In genomic region chr5:117245170-117245569, GRCm38 (mm10) we compare ENCODE assay signal across 27 mouse cellular contexts. TPM values are rescaled to one million over a fixed set of nuclear protein-coding genes. Genes with fewer than 3 reads are reported as not detected.
DNase-seq lines count a peak whose midpoint lies in the region; ATAC-seq and TF ChIP-seq lines count a peak whose summit lies in the region.
"Had no signal": no experiment of that assay in that cellular context is flagged by ENCODE, and none has a peak within 500 bp of the region (broad histone marks: within the 10 kb centered on the region; RNA-seq: fewer than 3 reads in every experiment).

No protein-coding gene starts in this region.

- H3K79me2 ChIP-seq in liver, adult 2 months (ENCODE audit: control insufficient read depth, insufficient read depth, low read length) = no peaks in the 10 kb centered on the region

- TF ChIP-seq EP300 in stomach, postnatal 0 days (optimal IDR thresholded peaks at IDR 0.05) = no peak

- intact Hi-C loops in left cerebral cortex, postnatal 25 days (cut with DNase I) = no loop called here

- TF ChIP-seq CTCF in liver, adult 2 months (IDR thresholded peaks at IDR 0.05; ENCODE audit: low read depth, low read length) = no peak
- TF ChIP-seq CTCF in G1E (IDR thresholded peaks at IDR 0.05; ENCODE audit: low read depth, low read length) = no peak
- TF ChIP-seq CTCF in stomach, postnatal 0 days (IDR thresholded peaks at IDR 0.05; ENCODE audit: low read depth) = no peak

- 58% methylated on average over 8 of the region's 8 CpGs for WGBS in liver, adult 2 months
- 71% methylated on average over 8 of the region's 8 CpGs for WGBS in liver, embryonic 12.5 days (ENCODE audit: insufficient replicate concordance)
- 78% methylated on average over 8 of the region's 8 CpGs for WGBS in embryonic facial prominence, embryonic 10.5 days
- 76% methylated on average over 8 of the region's 8 CpGs for WGBS in stomach, postnatal 0 days

- H3K36me3 ChIP-seq in liver, adult 2 months (ENCODE audit: control insufficient read depth, insufficient read depth, low read length) = peaks cover 26% of the 10 kb centered on the region; the same call in 1 of the 2 replicates
- peaks cover 94% of the 10 kb centered on the region for H3K36me3 ChIP-seq in liver, embryonic 12.5 days
- H3K36me3 ChIP-seq in G1E (replicated peaks) = peaks cover 97% of the 10 kb centered on the region
- no peaks in the 10 kb centered on the region for H3K36me3 ChIP-seq in embryonic facial prominence, embryonic 10.5 days (replicated peaks)
- no peaks in the 10 kb centered on the region; the same call in 1 of the 2 replicates for H3K36me3 ChIP-seq in stomach, postnatal 0 days (ENCODE audit: control insufficient read depth, insufficient read depth, low read length)
- H3K36me3 ChIP-seq: embryonic facial prominence, embryonic 13.5 days; forebrain, embryonic 12.5 days; forebrain, embryonic 15.5 days; heart, embryonic 10.5 days had no signal

- no peak overlapping the region for H3K4me2 ChIP-seq in liver, embryonic 12.5 days
- no peak overlapping the region for H3K4me2 ChIP-seq in stomach, postnatal 0 days (replicated peaks; ENCODE audit: low read depth)
- H3K4me2 ChIP-seq: embryonic facial prominence, embryonic 13.5 days; forebrain, embryonic 12.5 days; forebrain, embryonic 15.5 days; heart, embryonic 13.5 days; hindbrain, embryonic 14.5 days had no signal

- DNase-seq in liver, adult 2 months (ENCODE audit: extremely low read depth, low read depth, low spot score) = peak; percentile 10
- peak; percentile 27 for DNase-seq in G1E (ENCODE audit: low spot score)
- peak; percentile 22 for DNase-seq in embryonic facial prominence, embryonic 10.5 days (ENCODE audit: low spot score)
- DNase-seq in stomach, postnatal 0 days (ENCODE audit: low spot score) = no peak
- no peak for DNase-seq in B cell, adult 2 months
- DNase-seq in left cerebral cortex, postnatal 25 days (ENCODE audit: low spot score in 2 of 2) = no peak
- DNase-seq: adrenal gland, postnatal 10 days; adrenal gland, postnatal 36 days; cerebellum, adult 18-20 months; cerebellum, adult 9-10 months; cerebellum, postnatal 14 days; gastrocnemius, postnatal 10 days; gastrocnemius, postnatal 36 days; heart, adult 2 months; heart, postnatal 14 days; heart, postnatal 4 days had no signal

- no peak for ATAC-seq in liver, embryonic 12.5 days
- ATAC-seq in G1E (ENCODE audit: extremely low read depth, insufficient number of reproducible peaks, low FRiP score, poor library complexity, severe bottlenecking) = peak; percentile 16; the same call in 1 of the 2 replicates
- peak; percentile 26; the same call in 1 of the 2 replicates for ATAC-seq in stomach, postnatal 0 days (ENCODE audit: low FRiP score, low TSS enrichment)
- ATAC-seq: CD4-positive, CD25-positive, alpha-beta regulatory T cell, adult 4 months; forebrain, embryonic 15.5 days; hindbrain, postnatal 0 days; Patski had no signal

- TF ChIP-seq POLR2A in liver, adult 2 months (IDR thresholded peaks at IDR 0.05; ENCODE audit: extremely low read depth, insufficient read depth, low read length) = no peak

- no peak overlapping the region for H3K27ac ChIP-seq in liver, adult 2 months (replicated peaks; ENCODE audit: insufficient read depth, low read depth, low read length)
- no peak overlapping the region for H3K27ac ChIP-seq in liver, embryonic 12.5 days
- no peak overlapping the region for H3K27ac ChIP-seq in embryonic facial prominence, embryonic 10.5 days (replicated peaks)
- no peak overlapping the region for H3K27ac ChIP-seq in stomach, postnatal 0 days (replicated peaks)
- H3K27ac ChIP-seq: embryonic facial prominence, embryonic 13.5 days; forebrain, embryonic 12.5 days; forebrain, embryonic 15.5 days; heart, adult 2 months; heart, embryonic 10.5 days; heart, embryonic 13.5 days; hindbrain, embryonic 14.5 days; hindbrain, postnatal 0 days had no signal

- no peaks in the 10 kb centered on the region for H3K27me3 ChIP-seq in liver, adult 2 months (ENCODE audit: control insufficient read depth, insufficient read depth, low read length)
- H3K27me3 ChIP-seq in liver, embryonic 12.5 days (replicated peaks) = no peaks in the 10 kb centered on the region
- no peaks in the 10 kb centered on the region for H3K27me3 ChIP-seq in G1E (ENCODE audit: insufficient read depth, low read length)
- H3K27me3 ChIP-seq in embryonic facial prominence, embryonic 10.5 days (replicated peaks; ENCODE audit: low read depth, poor library complexity, severe bottlenecking) = peaks cover 34% of the 10 kb centered on the region
- H3K27me3 ChIP-seq in stomach, postnatal 0 days (ENCODE audit: control insufficient read depth, insufficient read depth, low read length) = no peaks in the 10 kb centered on the region
- H3K27me3 ChIP-seq: forebrain, embryonic 12.5 days; forebrain, embryonic 15.5 days; heart, embryonic 13.5 days; Patski had no signal

- H3K4me1 ChIP-seq in liver, adult 2 months (ENCODE audit: control insufficient read depth, insufficient read depth, low read length) = no peaks in the 10 kb centered on the region
- H3K4me1 ChIP-seq in liver, embryonic 12.5 days = peaks cover 7% of the 10 kb centered on the region; the same call in 1 of the 2 replicates
- peaks cover 24% of the 10 kb centered on the region for H3K4me1 ChIP-seq in G1E (ENCODE audit: insufficient read depth, low read depth, low read length)
- peaks cover 22% of the 10 kb centered on the region for H3K4me1 ChIP-seq in embryonic facial prominence, embryonic 10.5 days
- H3K4me1 ChIP-seq in stomach, postnatal 0 days (replicated peaks; ENCODE audit: control insufficient read depth, insufficient read depth) = no peaks in the 10 kb centered on the region

- H3K9ac ChIP-seq in liver, adult 2 months (ENCODE audit: low read depth, low read length) = no peak overlapping the region
- no peak overlapping the region for H3K9ac ChIP-seq in liver, embryonic 12.5 days
- no peak overlapping the region for H3K9ac ChIP-seq in stomach, postnatal 0 days (ENCODE audit: low read length)
- H3K9ac ChIP-seq: embryonic facial prominence, embryonic 13.5 days; forebrain, embryonic 12.5 days; forebrain, embryonic 15.5 days; heart, embryonic 13.5 days; hindbrain, embryonic 14.5 days had no signal

- no peak overlapping the region for H3K4me3 ChIP-seq in liver, adult 2 months (ENCODE audit: insufficient read depth, low read depth, low read length)
- H3K4me3 ChIP-seq in liver, embryonic 12.5 days = no peak overlapping the region
- H3K4me3 ChIP-seq in G1E (ENCODE audit: low read depth, low read length) = peak overlapping the region; percentile 43; the same call in 1 of the 2 replicates
- no peak overlapping the region for H3K4me3 ChIP-seq in embryonic facial prominence, embryonic 10.5 days
- no peak overlapping the region for H3K4me3 ChIP-seq in stomach, postnatal 0 days (ENCODE audit: low read depth, low read length)
- H3K4me3 ChIP-seq: embryonic facial prominence, embryonic 13.5 days; erythroblast, embryonic 14.5 days; forebrain, embryonic 12.5 days; forebrain, embryonic 15.5 days; heart, adult 2 months; heart, embryonic 10.5 days; heart, embryonic 13.5 days had no signal

- H3K9me3 ChIP-seq in liver, embryonic 12.5 days (replicated peaks) = no peaks in the 10 kb centered on the region
- H3K9me3 ChIP-seq in G1E (replicated peaks) = no peaks in the 10 kb centered on the region
- no peaks in the 10 kb centered on the region for H3K9me3 ChIP-seq in embryonic facial prominence, embryonic 10.5 days
- H3K9me3 ChIP-seq in stomach, postnatal 0 days (ENCODE audit: control insufficient read depth, low read length) = no peaks in the 10 kb centered on the region
- H3K9me3 ChIP-seq: embryonic facial prominence, embryonic 13.5 days; forebrain, embryonic 12.5 days; forebrain, embryonic 15.5 days; heart, embryonic 10.5 days; heart, embryonic 13.5 days had no signal

RNA-seq across cellular contexts. Expression of gene Pebp1, which starts 42.3 kb away (rescaled TPM):
- 252 and 253 TPM in 2 replicates for total RNA-seq in liver, adult 2 months (2014; rRNA removed)
- 719 and 995 TPM in 2 replicates for polyA plus RNA-seq in liver, adult 2 months (2012; rRNA removed)
- polyA plus RNA-seq in liver, embryonic 12.5 days (2016; fragmentation: Nextera tagmentation; extraction: Ambion mirVana) = 311 and 318 TPM in 2 replicates
- total RNA-seq in G1E (2014; fragmentation: Nextera tagmentation) (325 and 337 TPM in 2 replicates), G1E (2017) (210 and 243 TPM in 2 replicates)
- 1,716 and 1,825 TPM in 2 replicates for polyA plus RNA-seq in G1E (2012)
- polyA plus RNA-seq in embryonic facial prominence, embryonic 10.5 days (2016; fragmentation: Nextera tagmentation; extraction: Ambion mirVana) = 895 and 919 TPM in 2 replicates
- polyA plus RNA-seq in stomach, postnatal 0 days (2015; fragmentation: Nextera tagmentation; extraction: Ambion mirVana) = 394 and 400 TPM in 2 replicates
- 100 to 1,000 TPM; 685 to 722 TPM for total RNA-seq in left cerebral cortex, postnatal 25 days (2021)

Comparison
In these comparisons a context has a peak if more than half of its experiments do, and no peak if none do; other contexts are left out.
1. DNase-seq: peak in liver, adult 2 months (single experiment), G1E (single experiment) and embryonic facial prominence, embryonic 10.5 days (single experiment); none in stomach, postnatal 0 days (single experiment), B cell, adult 2 months (0 of 2) and left cerebral cortex, postnatal 25 days (0 of 2).